Mouse (Mus musculus) hindbrain, postnatal 0 days (tissue): ENCODE measurements around the gene Gramd2. TPM values are rescaled to one million over a fixed set of nuclear protein-coding genes. Genes with fewer than 3 reads are reported as not detected.

Experiments
- ATAC-seq: fragments of 200-750 bp; cut with Nextera tagmentation; 2 replicates; pipeline ENCODE4 v1.8.0; 2017; ENCODE audit warnings: mild to moderate bottlenecking, moderate TSS enrichment, moderate library complexity
- DNase-seq: peaks from one replicate; pipeline ENCODE4 v3.0.0-alpha.2; 2015; ENCODE audit warnings: low spot score
- H3K27ac ChIP-seq: fragments of 300-500 bp; sonication (generic); 2 replicates; pipeline ENCODE4 v1.5.1; 2014; ENCODE audit warnings: mild to moderate bottlenecking
- H3K27me3 ChIP-seq: fragments of 300-500 bp; sonication (generic); 2 replicates; pipeline ENCODE4 v1.6.1; 2014; ENCODE audit warnings: low read length, mixed read lengths; ENCODE audit not compliant: insufficient read depth
- H3K36me3 ChIP-seq: fragments of 300-500 bp; sonication (generic); 2 replicates; pipeline ENCODE4 v1.6.1; 2014; ENCODE audit warnings: low read length, mixed read lengths; ENCODE audit not compliant: insufficient read depth
- H3K4me1 ChIP-seq: fragments of 300-500 bp; sonication (generic); 2 replicates; pipeline ENCODE4 v1.6.1; 2014; ENCODE audit warnings: antibody characterized with exemption, low read length, mixed read lengths; ENCODE audit not compliant: insufficient read depth
- H3K4me2 ChIP-seq: fragments of 300-500 bp; sonication (generic); 2 replicates; pipeline ENCODE4 v1.6.1; 2014; ENCODE audit warnings: low read depth, mild to moderate bottlenecking, low read length, moderate library complexity, mixed read lengths
- H3K4me3 ChIP-seq: fragments of 300-500 bp; sonication (generic); 2 replicates; pipeline ENCODE4 v1.5.1; 2014; ENCODE audit warnings: low read length
- H3K9ac ChIP-seq: fragments of 300-500 bp; sonication (generic); replicated peaks from 2 replicates; pipeline ENCODE4 v1.6.1; 2014; ENCODE audit warnings: mild to moderate bottlenecking, low read length, moderate library complexity, mixed read lengths
- H3K9me3 ChIP-seq: fragments of 300-500 bp; sonication (generic); 2 replicates; pipeline ENCODE4 v1.6.1; 2016; ENCODE audit warnings: low read length, mixed read lengths
- CTCF ChIP-seq: IDR thresholded peaks from 2 replicates; pipeline ENCODE4 v1.5.1; 2016; ENCODE audit warnings: antibody characterized with exemption, control low read depth, low read depth
- WGBS: fragments of 180-500 bp; shearing (Covaris S2); extraction: QIAGEN DNeasy Blood & Tissue Kit; methylation state at CpG from one replicate; pipeline ENCODE4 v1.1.7; 2014; 5-methylcytosine and 5-hydroxymethylcytosine counted together
- polyA plus RNA-seq: library from polyadenylated mRNA; unstranded; fragments of >200 nt; fragmentation: Nextera tagmentation; extraction: Ambion mirVana; gene quantifications from 2 replicates; pipeline ENCODE4 v1.2.1, GENCODE M21; 2015
- total RNA-seq: library from RNA; depleted of rRNA; stranded (reverse); fragments of >200 nt; gene quantifications from 2 replicates; pipeline ENCODE4 v1.2.3, GENCODE M21; 2014

Gramd2 gene
- total and polyA plus RNA-seq, 2 experiments from 2014 or later = 2.9 to 5.0 TPM

GRCm38 (mm10) chr9:59655958-59656634 lies 23.8 kb upstream of the Gramd2 start, which contains the start of gene Pkm:
Gene Pkm, plus strand, starts transcription at chr9:59656368.
- ATAC-seq (peak; percentile 90), DNase-seq (peak; percentile 97)
- Histone ChIP-seq H3K4me3 (peak within 1 kb of the TSS; percentile 87), H3K4me1 (peaks cover 32% of the 10 kb centered on the region), H3K27me3 (no peaks in the 10 kb centered on the region), H3K9ac (peak within 1 kb of the TSS; percentile 93), H3K27ac (peak within 1 kb of the TSS; percentile 99), H3K36me3 (peaks cover 2% of the 10 kb centered on the region; the same call in 1 of the 2 replicates), H3K9me3 (no peaks in the 10 kb centered on the region), H3K4me2 (peak within 1 kb of the TSS; percentile 83)
- under 1% methylated on average over 40 of the region's 46 CpGs for WGBS
- TF ChIP-seq CTCF = peak; percentile 26

GRCm38 (mm10) chr9:59656635-59657617 lies 23.0 kb upstream of the Gramd2 start:
- Histone ChIP-seq H3K4me3 (peak overlapping the region; percentile 87), H3K27me3 (no peaks in the 10 kb centered on the region), H3K9me3 (no peaks in the 10 kb centered on the region), H3K27ac (peak overlapping the region; percentile 99), H3K4me2 (peak overlapping the region; percentile 83), H3K36me3 (no peaks in the 10 kb centered on the region), H3K9ac (peak overlapping the region; percentile 93), H3K4me1 (peaks cover 40% of the 10 kb centered on the region)
- DNase-seq (peak; percentile 94), ATAC-seq (peak; percentile 75)
- 1% methylated on average over 65 of the region's 65 CpGs for WGBS
- peak; percentile 77 for TF ChIP-seq CTCF

- Histone ChIP-seq H3K4me2 (peak overlapping the region; percentile 83), H3K9me3 (no peaks in the 10 kb centered on the region), H3K36me3 (peaks cover under 1% of the 10 kb centered on the region; the same call in 1 of the 2 replicates), H3K4me3 (peak overlapping the region; percentile 87), H3K27ac (peak overlapping the region; percentile 99), H3K27me3 (no peaks in the 10 kb centered on the region), H3K9ac (peak overlapping the region; percentile 93), H3K4me1 (peaks cover 40% of the 10 kb centered on the region)
- no peak for ATAC-seq
- WGBS = 5% methylated on average over 4 of the region's 4 CpGs
- no peak for TF ChIP-seq CTCF
- no peak for DNase-seq
Measured at GRCm38 (mm10) chr9:59658146-59658545, 21.8 kb upstream of the Gramd2 start.

GRCm38 (mm10) chr9:59659036-59660026 lies 20.6 kb upstream of the Gramd2 start:
- ATAC-seq (peak; percentile 28; the same call in 1 of the 2 replicates), DNase-seq (peak; percentile 90)
- Histone ChIP-seq H3K27ac (peak overlapping the region; percentile 99), H3K9ac (0 out of 2 replicates have a peak overlapping the region, but pooled peaks have one; percentile 13), H3K4me1 (peaks cover 40% of the 10 kb centered on the region), H3K4me3 (peak overlapping the region; percentile 87), H3K27me3 (no peaks in the 10 kb centered on the region), H3K4me2 (peak overlapping the region; percentile 83), H3K9me3 (no peaks in the 10 kb centered on the region), H3K36me3 (peaks cover 5% of the 10 kb centered on the region; the same call in 1 of the 2 replicates)
- 24% methylated on average over 14 of the region's 14 CpGs for WGBS
- TF ChIP-seq CTCF = peak; percentile 92

GRCm38 (mm10) chr9:59660421-59660820 lies 19.5 kb upstream of the Gramd2 start:
- peaks cover 40% of the 10 kb centered on the region for H3K4me1 ChIP-seq
- no peak for TF ChIP-seq CTCF
- WGBS = 25% methylated on average over 10 of the region's 10 CpGs
- peak overlapping the region; percentile 75 for H3K27ac ChIP-seq
- peaks cover 9% of the 10 kb centered on the region; the same call in 1 of the 2 replicates for H3K36me3 ChIP-seq
- no peaks in the 10 kb centered on the region for H3K27me3 ChIP-seq
- DNase-seq (peak; percentile 52), ATAC-seq (no peak)
- peak overlapping the region; percentile 83 for H3K4me2 ChIP-seq
- 0 out of 2 replicates have a peak overlapping the region, but pooled peaks have one; percentile 19 for H3K9ac ChIP-seq
- H3K4me3 ChIP-seq = no peak overlapping the region
- H3K9me3 ChIP-seq = no peaks in the 10 kb centered on the region
